Mouse (Mus musculus) left cerebral cortex, postnatal 25 days (tissue): ENCODE measurements around the gene Lap3. TPM values are rescaled to one million over a fixed set of nuclear protein-coding genes. Genes with fewer than 3 reads are reported as not detected.

Source experiments
- DNase-seq, 2 experiments: peaks; one replicate each; pipeline ENCODE4 v3.0.0; 2022; ENCODE audit warnings: low spot score in 2 of 2, mixed read lengths in 1 of 2
- intact Hi-C: fragments of 180-260 bp; cut with DNase I; formaldehyde crosslinking; loops from one replicate; pipeline ENCODE4 v1.15.1; 2025
- total RNA-seq, 2 experiments: library from RNA; stranded (reverse); gene quantifications; 2 replicates each; pipeline ENCODE4 v1.2.3; 2021

Gene Lap3
- total RNA-seq, 2 experiments from 2014 or later, result 44.0 to 46.3 TPM

- DNase-seq, result no peak
- intact Hi-C loops, result no loop called here
These were observed 46.3 kb downstream of the Lap3 start for GRCm38 (mm10) chr5:45539502-45539901.

GRCm38 (mm10) chr5:45543374-45543773, 50.2 kb downstream of the Lap3 start:
- intact Hi-C loops, result no loop called here
- DNase-seq, result no peak

- intact Hi-C loops, result no loop called here
- peak in 1 of 2 experiments; percentile 24 for DNase-seq
These were observed 56.4 kb downstream of the Lap3 start for GRCm38 (mm10) chr5:45549586-45549985.

Other genes with a start within 250 kb of the Lap3 start
- 100 to 1,000 TPM; 101 to 104 TPM for gene Qdpr, start 43.1 kb upstream of the Lap3 start, total RNA-seq
- gene Clrn2, start 39.6 kb upstream of the Lap3 start, total RNA-seq, result under 1 TPM; 0.37 to 0.53 TPM
- gene Med28, start 26.9 kb downstream of the Lap3 start, total RNA-seq, result 10 to 100 TPM; 93.5 to 97.8 TPM
- 10 to 100 TPM in 1 of 2 experiments, 1 to 10 TPM in 1; 7.1 to 11.8 TPM for gene Fam184b, start 146.2 kb downstream of the Lap3 start, total RNA-seq
- gene Ncapg, start 176.5 kb downstream of the Lap3 start, total RNA-seq, result under 1 TPM; 0.50 to 0.64 TPM